Mouse (Mus musculus) fibroblast of lung, adult 2 months (primary cell): ENCODE data around the gene Nudt14.

Experiments
- DNase-seq: peaks from one replicate; pipeline ENCODE4 v3.0.0-alpha.2; 2011; ENCODE audit warnings: low read depth

Gene Nudt14

DNA sequence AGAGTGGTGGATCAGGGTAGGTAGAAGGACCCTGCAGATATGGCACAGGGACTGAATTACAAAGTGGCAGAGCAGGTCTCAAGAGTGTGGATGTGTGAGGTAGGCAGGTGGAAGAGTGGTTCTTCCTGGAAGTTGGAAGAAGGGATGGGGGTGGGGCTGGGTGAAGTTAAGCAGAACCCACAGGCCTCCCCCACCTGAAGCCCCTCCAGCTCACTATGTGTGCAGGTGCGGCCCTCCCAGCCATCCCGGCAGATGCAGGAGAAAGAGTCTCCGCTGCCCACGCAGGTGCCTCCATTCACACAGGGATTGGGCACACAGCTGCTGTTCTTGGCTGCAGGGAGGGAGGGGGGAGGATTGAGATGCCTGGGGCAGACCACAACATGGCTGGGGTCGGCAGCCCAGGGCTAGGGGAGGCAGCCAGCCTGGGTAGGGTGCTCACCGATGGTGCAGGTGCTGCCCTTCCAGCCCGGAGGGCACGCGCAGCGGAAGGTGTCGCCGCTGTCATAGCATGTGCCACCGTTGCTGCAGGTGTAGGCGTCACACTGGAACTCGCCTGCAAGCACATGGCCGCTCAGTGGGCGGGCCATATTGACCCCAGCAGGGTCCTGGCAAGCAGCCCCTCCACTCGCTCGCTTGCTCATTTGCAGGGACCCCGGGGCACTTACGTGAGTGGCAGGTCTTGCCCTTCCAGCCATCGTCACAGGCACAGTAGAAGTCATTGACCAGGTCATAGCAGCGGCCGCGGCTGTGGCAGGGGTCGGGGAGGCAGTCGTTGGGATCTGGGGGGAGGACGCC is 28.8 kb downstream of the Nudt14 start:
- no peak for DNase-seq

DNA sequence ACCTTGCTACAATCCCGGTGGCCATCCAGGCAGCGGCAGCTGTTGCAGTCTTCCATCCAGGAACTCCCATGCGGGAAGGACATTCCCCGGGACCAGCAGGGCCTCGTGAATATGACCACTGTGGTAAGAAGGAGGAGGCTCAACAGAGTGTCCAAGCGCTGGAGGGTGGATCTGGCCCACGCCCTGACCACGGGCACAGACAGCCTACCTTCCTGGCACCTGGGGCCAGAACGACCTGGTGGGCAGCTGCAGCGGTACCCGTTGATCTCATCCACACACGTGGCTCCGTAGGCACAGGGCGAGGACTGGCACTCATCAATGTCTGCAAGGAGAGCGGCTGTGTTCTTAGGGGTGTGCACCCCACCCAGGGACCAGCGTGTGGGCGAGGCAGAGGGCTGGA is 30.2 kb downstream of the Nudt14 start:
- DNase-seq = no peak

DNA sequence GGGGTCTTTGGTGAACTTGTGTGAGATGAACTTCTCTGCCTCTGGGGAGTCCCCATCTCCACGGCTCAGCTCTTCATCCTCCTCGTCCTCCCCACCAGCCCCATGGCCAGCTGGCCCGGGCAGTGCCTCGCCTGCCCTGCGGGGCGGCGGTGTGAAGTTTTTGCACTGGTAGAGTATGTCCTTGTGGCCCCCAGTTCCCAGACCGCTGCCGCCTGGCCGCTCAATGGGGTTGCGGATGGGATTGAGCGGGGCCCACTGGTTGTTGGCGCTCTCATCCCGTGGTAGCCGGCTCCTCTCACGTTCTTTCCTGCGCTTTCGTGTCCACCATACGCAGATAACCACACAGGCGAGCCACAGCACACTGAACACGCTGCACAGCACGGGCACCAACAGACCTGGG is 32.9 kb downstream of the Nudt14 start:
- DNase-seq = no peak

GRCm38 (mm10) chr12:112905001-112905400 is 36.9 kb downstream of the Nudt14 start:
- DNase-seq = no peak

GRCm38 (mm10) chr12:112903941-112904340 is 38.0 kb downstream of the Nudt14 start:
- DNase-seq = no peak

- DNase-seq = no peak
Measured at GRCm38 (mm10) chr12:112900641-112901040, 41.3 kb downstream of the Nudt14 start.

DNA sequence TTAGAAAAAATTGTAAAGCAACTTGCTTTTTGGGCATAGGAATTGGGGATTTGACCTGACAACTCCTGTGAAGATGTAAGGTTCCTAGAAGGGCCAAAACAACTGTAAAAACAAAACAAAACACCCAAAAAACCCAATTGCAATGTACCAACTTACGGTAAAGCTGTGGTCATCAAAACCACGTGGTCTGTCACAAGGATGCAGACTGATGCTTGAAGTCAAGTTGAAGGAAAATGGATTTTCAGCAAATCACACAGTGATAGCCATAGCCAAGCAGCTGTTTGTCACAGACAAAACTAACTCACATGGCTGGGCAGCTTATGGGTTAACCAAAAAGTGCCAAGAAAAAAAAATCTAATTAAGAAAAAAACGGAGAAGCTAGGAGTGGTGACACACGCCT is 43.0 kb downstream of the Nudt14 start:
- DNase-seq = no peak

- no peak for DNase-seq
Measured at GRCm38 (mm10) chr12:112898351-112898750, 43.6 kb downstream of the Nudt14 start.

GRCm38 (mm10) chr12:112897522-112898212 is 44.3 kb downstream of the Nudt14 start:
- DNase-seq = no peak

- DNase-seq = no peak
Measured at GRCm38 (mm10) chr12:112894969-112895368, 47.0 kb downstream of the Nudt14 start.

- peak; percentile 39 for DNase-seq
Measured at GRCm38 (mm10) chr12:112894303-112894884, 47.5 kb downstream of the Nudt14 start.

DNA sequence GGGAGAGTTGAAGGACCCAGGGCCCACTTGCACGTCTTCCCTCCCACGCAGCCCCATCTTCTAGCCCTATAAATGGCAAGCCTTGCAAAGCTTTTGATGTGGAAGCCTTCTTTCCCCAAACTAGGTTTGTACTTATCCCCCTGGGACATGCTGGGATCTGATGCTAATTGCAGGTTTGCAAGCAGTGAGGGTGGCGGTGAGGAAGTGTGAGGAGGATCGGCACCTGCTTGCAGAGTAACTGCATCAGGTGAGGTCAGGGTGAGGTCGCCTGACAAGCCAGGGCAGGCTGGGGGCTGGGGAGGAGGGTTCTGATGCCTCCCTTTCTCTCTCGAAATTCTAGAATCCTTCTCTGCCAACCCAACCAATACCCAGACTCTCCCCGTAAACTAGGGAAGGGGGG is 56.5 kb downstream of the Nudt14 start:
- no peak for DNase-seq
